Mouse (Mus musculus): Measurements from ENCODE around the gene Tspan32.

GRCm38 (mm10) chr7:143009996-143010395, 5.2 kb downstream of the Tspan32 start:
- TF ChIP-seq CTCF (IDR thresholded peaks at IDR 0.05; ENCODE audit: extremely low read depth, insufficient read length, insufficient replicate concordance, low read depth, low read length) (no peak), POLR2A (IDR thresholded peaks at IDR 0.05; ENCODE audit: low read depth, low read length) (no peak)
